Mouse (Mus musculus) liver, adult 2 months (tissue): ENCODE data around the gene Mta2. TPM values are rescaled to one million over a fixed set of nuclear protein-coding genes. Genes with fewer than 3 reads are reported as not detected.

ENCODE experiments used
- DNase-seq: peaks from one replicate; pipeline ENCODE4 v3.0.0-alpha.2; 2011; ENCODE audit warnings: low read depth, low spot score; ENCODE audit errors: extremely low read depth
- H3K27ac ChIP-seq: fragments of 200-500 bp; replicated peaks from 2 replicates; pipeline ENCODE4 v1.5.1; 2012; ENCODE audit warnings: low read depth, mild to moderate bottlenecking, control low read depth, inconsistent platforms, low read length; ENCODE audit not compliant: insufficient read depth
- H3K27me3 ChIP-seq: fragments of 200-500 bp; 2 replicates; pipeline ENCODE4 v1.6.1; 2012; ENCODE audit warnings: mild to moderate bottlenecking, moderate library complexity, low read length, inconsistent platforms; ENCODE audit not compliant: control insufficient read depth, insufficient read depth
- H3K36me3 ChIP-seq: fragments of 200-500 bp; 2 replicates; pipeline ENCODE4 v1.6.1; 2012; ENCODE audit warnings: low read length, inconsistent platforms; ENCODE audit not compliant: control insufficient read depth, insufficient read depth
- H3K4me1 ChIP-seq: fragments of 200-500 bp; 2 replicates; pipeline ENCODE4 v1.6.1; 2011; ENCODE audit warnings: low read length; ENCODE audit not compliant: control insufficient read depth, insufficient read depth
- H3K4me3 ChIP-seq: fragments of 200-500 bp; 2 replicates; pipeline ENCODE4 v1.5.1; 2011; ENCODE audit warnings: low read depth, mild to moderate bottlenecking, control low read depth, low read length, moderate library complexity; ENCODE audit not compliant: insufficient read depth
- H3K79me2 ChIP-seq: fragments of 200-500 bp; 2 replicates; pipeline ENCODE4 v1.6.1; 2012; ENCODE audit warnings: inconsistent platforms, mild to moderate bottlenecking, low read length, moderate library complexity; ENCODE audit not compliant: control insufficient read depth, insufficient read depth
- H3K9ac ChIP-seq: fragments of 200-500 bp; 2 replicates; pipeline ENCODE4 v1.6.1; 2012; ENCODE audit warnings: low read depth, mild to moderate bottlenecking, control low read depth, inconsistent platforms, low read length
- CTCF ChIP-seq: fragments of 200-500 bp; IDR thresholded peaks from 2 replicates; pipeline ENCODE4 v1.5.1; 2011; ENCODE audit warnings: low read depth, low read length, control low read depth
- POLR2A ChIP-seq: fragments of 200-500 bp; IDR thresholded peaks from 2 replicates; pipeline ENCODE4 v1.6.1; 2011; ENCODE audit warnings: low read length, control low read depth; ENCODE audit not compliant: insufficient read depth; ENCODE audit errors: extremely low read depth
- WGBS: fragments of 180-500 bp; shearing (Covaris S2); methylation state at CpG from one replicate; pipeline ENCODE4 v1.1.7; 2018; 5-methylcytosine and 5-hydroxymethylcytosine counted together
- polyA plus RNA-seq: library from polyadenylated mRNA; depleted of rRNA; stranded (reverse); fragments of >200 nt; gene quantifications from 2 replicates; pipeline ENCODE4 v1.2.3, GENCODE M21; 2012
- total RNA-seq: library from RNA; depleted of rRNA; stranded (reverse); fragments of >200 nt; gene quantifications from 2 replicates; pipeline ENCODE4 v1.2.3, GENCODE M21; 2014

Mta2 gene
- total and polyA plus RNA-seq, 2 experiments = 12.1 to 25.6 TPM

- 84% methylated on average over 7 of the region's 7 CpGs for WGBS
- peaks cover 13% of the 10 kb centered on the region; the same call in 1 of the 2 replicates for H3K36me3 ChIP-seq
- no peak for DNase-seq
- H3K27ac ChIP-seq = no peak overlapping the region
- H3K4me1 ChIP-seq = peaks cover 9% of the 10 kb centered on the region
- no peak overlapping the region for H3K9ac ChIP-seq
- no peaks in the 10 kb centered on the region for H3K27me3 ChIP-seq
- no peak overlapping the region for H3K4me3 ChIP-seq
- no peak for TF ChIP-seq POLR2A
- no peak for TF ChIP-seq CTCF
- H3K79me2 ChIP-seq = no peaks in the 10 kb centered on the region
These were observed 10.9 kb upstream of the Mta2 start for GRCm38 (mm10) chr19:8930771-8931170.

- peaks cover 14% of the 10 kb centered on the region; the same call in 1 of the 2 replicates for H3K36me3 ChIP-seq
These were observed 4.9 kb upstream of the Mta2 start for GRCm38 (mm10) chr19:8936736-8937135.

GRCm38 (mm10) chr19:8940526-8941133 is 1.0 kb upstream of the Mta2 start:
- TF ChIP-seq POLR2A = no peak
- TF ChIP-seq CTCF = no peak
- Histone ChIP-seq H3K4me1 (peaks cover 17% of the 10 kb centered on the region), H3K36me3 (peaks cover 8% of the 10 kb centered on the region), H3K79me2 (peaks cover 4% of the 10 kb centered on the region; the same call in 1 of the 2 replicates), H3K27me3 (no peaks in the 10 kb centered on the region), H3K4me3 (no peak overlapping the region), H3K9ac (no peak overlapping the region), H3K27ac (no peak overlapping the region)
- DNase-seq = no peak
- 92% methylated on average over 15 of the region's 15 CpGs for WGBS

More at GRCm38 (mm10) chr19:8936736-8937135, 4.9 kb upstream of the Mta2 start:
- no peaks in the 10 kb centered on the region for H3K27me3 ChIP-seq
- 63% methylated on average over 2 of the region's 2 CpGs for WGBS
- H3K27ac ChIP-seq = no peak overlapping the region
- DNase-seq = peak; percentile 57
- H3K4me1 ChIP-seq = peaks cover 5% of the 10 kb centered on the region; the same call in 1 of the 2 replicates
- no peak for TF ChIP-seq POLR2A
- no peak for TF ChIP-seq CTCF
- no peak overlapping the region for H3K9ac ChIP-seq
- no peak overlapping the region for H3K4me3 ChIP-seq
- H3K79me2 ChIP-seq = no peaks in the 10 kb centered on the region

GRCm38 (mm10) chr19:8941136-8941514 is 550 bp upstream of the Mta2 start:
- H3K4me1 ChIP-seq = peaks cover 17% of the 10 kb centered on the region
- DNase-seq = no peak
- H3K36me3 ChIP-seq = peaks cover 12% of the 10 kb centered on the region

GRCm38 (mm10) chr19:8942276-8942964 is 745 bp downstream of the Mta2 start:
- peak; percentile 35 for DNase-seq
- Histone ChIP-seq H3K79me2 (peaks cover 4% of the 10 kb centered on the region; the same call in 1 of the 2 replicates), H3K9ac (peak overlapping the region; percentile 89), H3K27me3 (no peaks in the 10 kb centered on the region), H3K4me1 (peaks cover 14% of the 10 kb centered on the region), H3K27ac (peak overlapping the region; percentile 91), H3K4me3 (peak overlapping the region; percentile 78), H3K36me3 (peaks cover 20% of the 10 kb centered on the region)
- under 1% methylated on average over 46 of the region's 46 CpGs for WGBS
- TF ChIP-seq CTCF = no peak
- TF ChIP-seq POLR2A = no peak

More at GRCm38 (mm10) chr19:8941136-8941514, 550 bp upstream of the Mta2 start:
- Histone ChIP-seq H3K4me3 (no peak overlapping the region), H3K27me3 (no peaks in the 10 kb centered on the region), H3K9ac (no peak overlapping the region), H3K27ac (no peak overlapping the region), H3K79me2 (peaks cover 4% of the 10 kb centered on the region; the same call in 1 of the 2 replicates)
- 74% methylated on average over 10 of the region's 10 CpGs for WGBS
- no peak for TF ChIP-seq CTCF
- TF ChIP-seq POLR2A = no peak

GRCm38 (mm10) chr19:8943047-8943446 is 1.4 kb downstream of the Mta2 start:
- peaks cover 4% of the 10 kb centered on the region; the same call in 1 of the 2 replicates for H3K79me2 ChIP-seq
- peak overlapping the region; percentile 89; the same call in 1 of the 2 replicates for H3K9ac ChIP-seq
- H3K27ac ChIP-seq = no peak overlapping the region
- DNase-seq = no peak
- peaks cover 26% of the 10 kb centered on the region for H3K36me3 ChIP-seq
- WGBS = 45% methylated on average over 2 of the region's 2 CpGs
- H3K27me3 ChIP-seq = no peaks in the 10 kb centered on the region
- H3K4me1 ChIP-seq = peaks cover 14% of the 10 kb centered on the region
- peak overlapping the region; percentile 30; the same call in 1 of the 2 replicates for H3K4me3 ChIP-seq
- TF ChIP-seq POLR2A (no peak), CTCF (no peak)
